ENCODE assay signal across 16 mouse cellular contexts in the genomic region with DNA sequence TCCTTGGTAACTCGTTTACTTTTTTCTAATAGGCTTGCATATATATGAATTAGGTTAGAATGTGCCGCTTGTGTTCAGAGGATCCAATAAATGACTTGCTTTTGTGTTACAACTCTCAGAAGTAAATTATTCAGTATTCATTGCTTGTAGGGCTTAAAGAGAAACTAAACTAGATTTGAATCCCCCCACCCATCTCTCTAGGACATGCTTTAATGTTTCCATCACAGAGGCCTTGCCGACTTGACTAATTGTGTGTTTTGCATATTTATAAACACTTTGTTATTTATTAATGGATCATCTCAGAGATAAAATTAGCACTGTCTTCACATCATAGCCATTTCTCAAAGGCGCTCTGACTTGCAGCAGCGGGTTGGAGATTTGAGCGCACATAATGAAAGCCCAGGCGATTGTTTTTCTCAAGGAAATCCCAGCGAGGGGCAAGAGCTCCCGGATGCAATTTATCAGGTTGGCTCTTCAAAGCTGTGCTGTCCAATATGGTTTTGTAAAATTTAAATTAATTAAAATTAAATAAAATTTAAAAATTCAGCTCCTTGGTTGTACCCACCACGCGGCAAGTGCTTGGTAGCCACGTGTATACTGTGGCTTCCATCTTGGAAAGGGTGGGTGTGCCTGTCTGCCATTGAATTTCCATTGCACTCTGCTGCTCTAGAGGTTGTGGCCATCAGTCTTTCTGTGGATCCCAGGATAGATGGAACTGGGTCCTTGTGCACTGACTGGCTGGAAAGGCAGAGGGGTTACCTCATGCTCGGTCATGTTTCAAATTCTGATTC.
"Had no signal": no experiment of that assay in that cellular context is flagged by ENCODE, and none has a peak within 500 bp of the region (broad histone marks: within the 10 kb centered on the region; RNA-seq: fewer than 3 reads in every experiment).

No protein-coding gene starts in this region.

- H3K4me2 ChIP-seq: liver, embryonic 11.5 days; liver, embryonic 15.5 days; midbrain, embryonic 12.5 days had no signal

- H3K4me1 ChIP-seq: liver, embryonic 15.5 days; midbrain, embryonic 12.5 days had no signal

- H3K4me3 ChIP-seq: layer of hippocampus, adult 2 months; liver, embryonic 15.5 days; midbrain, embryonic 12.5 days had no signal

- H3K27me3 ChIP-seq: liver, embryonic 15.5 days; midbrain, embryonic 12.5 days had no signal

- H3K36me3 ChIP-seq: liver, embryonic 15.5 days; midbrain, embryonic 12.5 days had no signal

- H3K9ac ChIP-seq: liver, embryonic 15.5 days; midbrain, embryonic 12.5 days had no signal

- H3K27ac ChIP-seq: kidney, postnatal 0 days; layer of hippocampus, adult 2 months; liver, embryonic 15.5 days; midbrain, embryonic 12.5 days had no signal

- ATAC-seq: lung, postnatal 0 days had no signal

- H3K9me3 ChIP-seq: liver, embryonic 15.5 days; midbrain, embryonic 12.5 days had no signal

- DNase-seq: kidney, adult 11 months; kidney, adult 9 months; kidney, postnatal 36 days; lung, adult 2 months; lung, postnatal 4 days; retina, postnatal 1 day; right cerebral cortex, postnatal 4 days; spleen, adult 18-20 months; thymus, adult 18-20 months; thymus, postnatal 14 days had no signal
